Mouse (Mus musculus): ENCODE measurements at regions not wholly inside any gene's neighbourhood (a gene's known extent, or its start where the extent isn't known, plus 50 kb on each side); places are given as distances from the start of the nearest gene placed in this dataset.

DNA sequence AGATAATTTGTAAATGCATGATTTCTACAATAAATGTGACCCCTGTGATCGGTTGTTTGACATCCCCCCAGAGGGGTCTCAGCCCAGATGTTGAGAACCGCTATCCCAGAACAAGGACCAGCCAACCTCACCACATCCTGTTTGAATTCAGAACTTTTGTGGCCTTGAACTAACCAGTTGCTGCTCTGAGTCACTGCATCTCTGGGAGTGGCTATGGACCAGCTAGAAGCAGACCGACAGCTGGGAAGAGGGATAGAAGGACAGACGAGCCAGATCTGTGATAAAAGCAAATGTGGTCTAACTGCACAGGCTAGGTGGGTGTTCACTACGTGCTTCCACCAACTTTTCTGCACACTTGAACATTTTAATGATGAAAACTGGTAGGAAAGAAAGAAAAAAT is 89.0 kb downstream of the Kctd15 start:
- Histone ChIP-seq H3K27ac (ENCODE audit: insufficient read depth, low read depth, low read length) (no peak overlapping the region), H3K36me3 (ENCODE audit: control insufficient read depth, insufficient read depth, low read length) (no peaks in the 10 kb centered on the region), H3K4me3 (ENCODE audit: low read depth, low read length) (no peak overlapping the region), H3K4me1 (ENCODE audit: control insufficient read depth, insufficient read depth, insufficient read length, low read length) (peaks cover 5% of the 10 kb centered on the region), H3K27me3 (ENCODE audit: control insufficient read depth, insufficient read depth, low read length) (no peaks in the 10 kb centered on the region)
- WGBS = 46% methylated on average over 5 of the region's 5 CpGs
- TF ChIP-seq CTCF (IDR thresholded peaks at IDR 0.05; ENCODE audit: extremely low read depth, insufficient read length, insufficient replicate concordance, low read depth, low read length) = no peak
- TF ChIP-seq POLR2A (IDR thresholded peaks at IDR 0.05; ENCODE audit: low read depth, low read length) = no peak

DNA sequence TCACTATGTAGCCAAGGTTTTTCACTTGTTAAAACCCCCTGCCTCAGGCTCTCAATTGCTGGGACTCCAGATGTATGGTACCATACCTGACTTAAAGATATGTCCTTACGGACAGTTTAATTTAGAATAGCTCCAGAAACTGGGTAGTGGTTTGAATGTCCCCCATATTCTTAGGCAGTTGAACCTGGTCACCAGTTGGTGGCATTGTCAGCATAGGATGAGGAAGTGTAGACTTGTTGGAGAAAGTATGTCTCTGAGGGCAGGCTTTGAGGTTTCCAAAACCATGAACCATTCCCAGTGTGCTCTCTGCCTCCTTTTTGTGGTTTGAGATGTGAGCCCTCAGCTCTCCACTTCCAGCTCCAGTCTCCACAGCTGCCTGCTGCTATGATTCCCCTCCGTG is 94.4 kb downstream of the Kctd15 start:
- H3K36me3 ChIP-seq (ENCODE audit: control insufficient read depth, insufficient read depth, low read length) = no peaks in the 10 kb centered on the region
- H3K27me3 ChIP-seq (ENCODE audit: control insufficient read depth, insufficient read depth, low read length) = no peaks in the 10 kb centered on the region
- H3K4me3 ChIP-seq (ENCODE audit: low read depth, low read length) = no peak overlapping the region
- no peaks in the 10 kb centered on the region for H3K4me1 ChIP-seq (ENCODE audit: control insufficient read depth, insufficient read depth, insufficient read length, low read length)
- WGBS = 79% methylated on average over 2 of the region's 2 CpGs
- no peak overlapping the region for H3K27ac ChIP-seq (ENCODE audit: insufficient read depth, low read depth, low read length)
- TF ChIP-seq CTCF (IDR thresholded peaks at IDR 0.05; ENCODE audit: extremely low read depth, insufficient read length, insufficient replicate concordance, low read depth, low read length) (no peak), POLR2A (IDR thresholded peaks at IDR 0.05; ENCODE audit: low read depth, low read length) (no peak)

GRCm38 (mm10) chr7:34558615-34559343 is 97.8 kb downstream of the Kctd15 start:
- WGBS = 79% methylated on average over 8 of the region's 8 CpGs
- H3K27me3 ChIP-seq (ENCODE audit: control insufficient read depth, insufficient read depth, low read length) = no peaks in the 10 kb centered on the region

GRCm38 (mm10) chr7:34555196-34555595 is 101.3 kb downstream of the Kctd15 start:
- Histone ChIP-seq H3K4me3 (ENCODE audit: low read depth, low read length) (no peak overlapping the region), H3K27ac (ENCODE audit: insufficient read depth, low read depth, low read length) (no peak overlapping the region), H3K27me3 (ENCODE audit: control insufficient read depth, insufficient read depth, low read length) (no peaks in the 10 kb centered on the region), H3K36me3 (ENCODE audit: control insufficient read depth, insufficient read depth, low read length) (no peaks in the 10 kb centered on the region), H3K4me1 (ENCODE audit: control insufficient read depth, insufficient read depth, insufficient read length, low read length) (no peaks in the 10 kb centered on the region)
- 51% methylated on average over 6 of the region's 6 CpGs for WGBS
- TF ChIP-seq POLR2A (IDR thresholded peaks at IDR 0.05; ENCODE audit: low read depth, low read length) (no peak), CTCF (IDR thresholded peaks at IDR 0.05; ENCODE audit: extremely low read depth, insufficient read length, insufficient replicate concordance, low read depth, low read length) (no peak)

More at GRCm38 (mm10) chr7:34558615-34559343, 97.8 kb downstream of the Kctd15 start:
- Histone ChIP-seq H3K4me1 (ENCODE audit: control insufficient read depth, insufficient read depth, insufficient read length, low read length) (no peaks in the 10 kb centered on the region), H3K27ac (ENCODE audit: insufficient read depth, low read depth, low read length) (no peak overlapping the region), H3K4me3 (ENCODE audit: low read depth, low read length) (no peak overlapping the region), H3K36me3 (ENCODE audit: control insufficient read depth, insufficient read depth, low read length) (no peaks in the 10 kb centered on the region)
- TF ChIP-seq POLR2A (IDR thresholded peaks at IDR 0.05; ENCODE audit: low read depth, low read length) = no peak
- 0 out of 2 replicates have a peak, but pooled peaks have one; percentile 13 for TF ChIP-seq CTCF (IDR thresholded peaks at IDR 0.05; ENCODE audit: extremely low read depth, insufficient read length, insufficient replicate concordance, low read depth, low read length)

GRCm38 (mm10) chr7:34546609-34547316 is 109.8 kb downstream of the Kctd15 start:
- WGBS = 77% methylated on average over 19 of the region's 19 CpGs
- Histone ChIP-seq H3K4me1 (ENCODE audit: control insufficient read depth, insufficient read depth, insufficient read length, low read length) (no peaks in the 10 kb centered on the region), H3K4me3 (ENCODE audit: low read depth, low read length) (no peak overlapping the region), H3K36me3 (ENCODE audit: control insufficient read depth, insufficient read depth, low read length) (no peaks in the 10 kb centered on the region), H3K27me3 (ENCODE audit: control insufficient read depth, insufficient read depth, low read length) (no peaks in the 10 kb centered on the region), H3K27ac (ENCODE audit: insufficient read depth, low read depth, low read length) (no peak overlapping the region)
- TF ChIP-seq POLR2A (IDR thresholded peaks at IDR 0.05; ENCODE audit: low read depth, low read length) (no peak), CTCF (IDR thresholded peaks at IDR 0.05; ENCODE audit: extremely low read depth, insufficient read length, insufficient replicate concordance, low read depth, low read length) (no peak)

- H3K27ac ChIP-seq (ENCODE audit: insufficient read depth, low read depth, low read length) = no peak overlapping the region
- no peak overlapping the region for H3K4me3 ChIP-seq (ENCODE audit: low read depth, low read length)
- H3K27me3 ChIP-seq (ENCODE audit: control insufficient read depth, insufficient read depth, low read length) = no peaks in the 10 kb centered on the region
- 86% methylated on average over 11 of the region's 11 CpGs for WGBS
- no peaks in the 10 kb centered on the region for H3K36me3 ChIP-seq (ENCODE audit: control insufficient read depth, insufficient read depth, low read length)
- TF ChIP-seq POLR2A (IDR thresholded peaks at IDR 0.05; ENCODE audit: low read depth, low read length) (no peak), CTCF (IDR thresholded peaks at IDR 0.05; ENCODE audit: extremely low read depth, insufficient read length, insufficient replicate concordance, low read depth, low read length) (no peak)
- no peaks in the 10 kb centered on the region for H3K4me1 ChIP-seq (ENCODE audit: control insufficient read depth, insufficient read depth, insufficient read length, low read length)
These were observed 110.6 kb downstream of the Kctd15 start for GRCm38 (mm10) chr7:34545906-34546305.

DNA sequence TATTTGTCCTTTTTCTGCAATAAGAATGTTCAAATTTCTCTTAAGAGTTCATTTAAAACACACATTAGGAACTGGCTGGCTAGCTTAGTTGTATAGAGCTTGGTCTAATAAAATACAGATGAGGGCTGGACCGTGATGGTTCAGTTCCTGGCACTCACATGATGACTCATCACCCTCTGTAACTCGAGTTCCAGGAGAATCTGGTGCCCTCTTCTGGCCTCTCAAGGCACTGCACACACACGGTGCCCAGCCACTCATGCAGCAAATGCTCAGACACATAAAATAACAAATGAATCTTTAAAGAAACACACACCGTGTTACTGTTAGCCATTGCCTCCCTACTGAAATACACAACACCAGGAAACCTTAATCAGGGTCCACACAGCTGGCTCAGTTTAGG is 114.6 kb downstream of the Kctd15 start:
- 69% methylated on average over 4 of the region's 4 CpGs for WGBS
- no peak for TF ChIP-seq POLR2A (IDR thresholded peaks at IDR 0.05; ENCODE audit: low read depth, low read length)
- no peak for TF ChIP-seq CTCF (IDR thresholded peaks at IDR 0.05; ENCODE audit: extremely low read depth, insufficient read length, insufficient replicate concordance, low read depth, low read length)
- Histone ChIP-seq H3K4me3 (ENCODE audit: low read depth, low read length) (no peak overlapping the region), H3K36me3 (ENCODE audit: control insufficient read depth, insufficient read depth, low read length) (no peaks in the 10 kb centered on the region), H3K4me1 (ENCODE audit: control insufficient read depth, insufficient read depth, insufficient read length, low read length) (no peaks in the 10 kb centered on the region), H3K27ac (ENCODE audit: insufficient read depth, low read depth, low read length) (no peak overlapping the region), H3K27me3 (ENCODE audit: control insufficient read depth, insufficient read depth, low read length) (no peaks in the 10 kb centered on the region)
